Mouse (Mus musculus) MEL (cell line): ENCODE data around the gene Rplp2. TPM values are rescaled to one million over a fixed set of nuclear protein-coding genes. Genes with fewer than 3 reads are reported as not detected.
A peak's percentile ranks its signal among the peaks of the same experiment; 100 is the strongest.

ENCODE experiments used
- DNase-seq: peaks from one replicate; pipeline ENCODE4 v3.0.0; 2011; ENCODE audit warnings: low read depth, low spot score
- H3K27ac ChIP-seq: 2 replicates; pipeline ENCODE4 v1.5.1; 2012; ENCODE audit warnings: low read depth, mild to moderate bottlenecking, control low read depth, low read length, moderate library complexity; ENCODE audit not compliant: control insufficient read depth
- H3K27me3 ChIP-seq, 2 experiments: fragments of 150-350 bp in 1 of 2; sonication (generic) in 1 of 2; 2 replicates each; pipeline ENCODE4 v1.6.1; 2012; ENCODE audit warnings: low read length in 2 of 2, mild to moderate bottlenecking in 2 of 2, improper control_type of control experiment in 1 of 2, moderate library complexity in 1 of 2; ENCODE audit not compliant: insufficient read depth in 2 of 2, control insufficient read depth in 1 of 2
- H3K36me3 ChIP-seq, 2 experiments: 2 replicates each; pipeline ENCODE4 v1.6.1; 2012 to 2014; ENCODE audit warnings: low read length in 2 of 2, improper control_type of control experiment in 1 of 2, inconsistent platforms in 1 of 2, mild to moderate bottlenecking in 1 of 2; ENCODE audit not compliant: insufficient read depth in 2 of 2, control insufficient read depth in 1 of 2
- H3K4me1 ChIP-seq, 2 experiments: fragments of 150-350 bp in 1 of 2; sonication (generic) in 1 of 2; 2 replicates each; pipeline ENCODE4 v1.6.1; 2012; ENCODE audit warnings: low read length in 2 of 2, improper control_type of control experiment in 1 of 2, mild to moderate bottlenecking in 1 of 2; ENCODE audit not compliant: insufficient read depth in 2 of 2, control insufficient read depth in 1 of 2
- H3K4me3 ChIP-seq, 2 experiments: fragments of 150-350 bp in 1 of 2; sonication (generic) in 1 of 2; 2 replicates each; pipeline ENCODE4 v1.5.1; 2012; ENCODE audit warnings: low read depth in 2 of 2, low read length in 2 of 2, mild to moderate bottlenecking in 2 of 2, moderate library complexity in 2 of 2, control low read depth in 1 of 2, improper control_type of control experiment in 1 of 2; ENCODE audit not compliant: control insufficient read depth in 1 of 2, insufficient read depth in 1 of 2
- H3K79me2 ChIP-seq: 2 replicates; pipeline ENCODE4 v1.6.1; 2012; ENCODE audit warnings: mild to moderate bottlenecking, low read length, moderate library complexity; ENCODE audit not compliant: control insufficient read depth, poor library complexity, insufficient read depth
- H3K9ac ChIP-seq: 2 replicates; pipeline ENCODE4 v1.6.1; 2012; ENCODE audit warnings: low read depth, mild to moderate bottlenecking, control low read depth, low read length, moderate library complexity; ENCODE audit not compliant: control insufficient read depth, poor library complexity, severe bottlenecking
- H3K9me3 ChIP-seq: fragments of 150-350 bp; sonication (generic); replicated peaks from 2 replicates; pipeline ENCODE4 v1.6.1; 2012; ENCODE audit warnings: mild to moderate bottlenecking, low read length, improper control_type of control experiment, moderate library complexity; ENCODE audit not compliant: insufficient read depth
- CHD2 ChIP-seq: IDR thresholded peaks from 2 replicates; pipeline ENCODE4 v1.6.1; 2011; ENCODE audit warnings: low read length, improper control_type of control experiment
- CTCF ChIP-seq, 3 experiments: IDR thresholded peaks in 2 of 3; conservative IDR thresholded peaks in 1 of 3; 2 replicates each; pipeline ENCODE4 v1.5.1; 2011 to 2012; ENCODE audit warnings: low read length in 3 of 3, low read depth in 2 of 3, mild to moderate bottlenecking in 2 of 3, improper control_type of control experiment in 1 of 3, inconsistent platforms in 1 of 3, mixed read lengths in 1 of 3, moderate library complexity in 1 of 3; ENCODE audit not compliant: control insufficient read depth in 1 of 3, insufficient read depth in 1 of 3, poor library complexity in 1 of 3, severe bottlenecking in 1 of 3
- E2F4 ChIP-seq: IDR thresholded peaks from 2 replicates; pipeline ENCODE4 v1.6.1; 2011; ENCODE audit warnings: low read depth, low read length, improper control_type of control experiment, borderline replicate concordance
- ELF1 ChIP-seq: IDR thresholded peaks from 2 replicates; pipeline ENCODE4 v1.6.1; 2014; ENCODE audit warnings: low read depth, mild to moderate bottlenecking, inconsistent platforms, low read length, improper control_type of control experiment, moderate library complexity
- HCFC1 ChIP-seq: IDR thresholded peaks from 2 replicates; pipeline ENCODE4 v1.6.1; 2012; ENCODE audit warnings: low read depth, mild to moderate bottlenecking, inconsistent platforms, low read length, improper control_type of control experiment, moderate library complexity
- MAFK ChIP-seq: IDR thresholded peaks from 2 replicates; pipeline ENCODE4 v1.6.1; 2011; ENCODE audit warnings: low read depth, mild to moderate bottlenecking, low read length, improper control_type of control experiment, borderline replicate concordance
- MAX ChIP-seq: IDR thresholded peaks from 2 replicates; pipeline ENCODE4 v1.6.1; 2011; ENCODE audit warnings: low read length, improper control_type of control experiment
- MAZ ChIP-seq: IDR thresholded peaks from 2 replicates; pipeline ENCODE4 v1.6.1; 2012; ENCODE audit warnings: low read depth, mild to moderate bottlenecking, inconsistent platforms, low read length, improper control_type of control experiment
- MEF2A ChIP-seq: IDR thresholded peaks from 2 replicates; pipeline ENCODE4 v1.6.1; 2014; ENCODE audit warnings: low read depth, mild to moderate bottlenecking, inconsistent platforms, low read length, improper control_type of control experiment; ENCODE audit not compliant: poor library complexity, insufficient replicate concordance, severe bottlenecking; ENCODE audit errors: extremely low read depth
- MXI1 ChIP-seq: IDR thresholded peaks from 2 replicates; pipeline ENCODE4 v1.6.1; 2011; ENCODE audit warnings: mild to moderate bottlenecking, low read depth, low read length, improper control_type of control experiment
- MYB ChIP-seq: IDR thresholded peaks from 2 replicates; pipeline ENCODE4 v1.6.1; 2011; ENCODE audit warnings: mild to moderate bottlenecking, low read depth, low read length, improper control_type of control experiment
- MYC ChIP-seq: IDR thresholded peaks from 2 replicates; pipeline ENCODE4 v1.6.1; 2011; ENCODE audit warnings: low read depth, mild to moderate bottlenecking, low read length, improper control_type of control experiment, moderate library complexity
- POLR2AphosphoS5 ChIP-seq: IDR thresholded peaks from 2 replicates; pipeline ENCODE4 v1.6.1; 2012; ENCODE audit warnings: low read depth, borderline replicate concordance, mild to moderate bottlenecking, inconsistent platforms, low read length, moderate library complexity, mixed read lengths
- RAD21 ChIP-seq: IDR thresholded peaks from 2 replicates; pipeline ENCODE4 v1.6.1; 2011; ENCODE audit warnings: mild to moderate bottlenecking, low read depth, low read length, improper control_type of control experiment
- SIN3A ChIP-seq: IDR thresholded peaks from 2 replicates; pipeline ENCODE4 v1.6.1; 2012; ENCODE audit warnings: low read length, improper control_type of control experiment, inconsistent platforms
- SMC3 ChIP-seq: IDR thresholded peaks from 2 replicates; pipeline ENCODE4 v1.6.1; 2011; ENCODE audit warnings: low read depth, low read length, improper control_type of control experiment
- TAL1 ChIP-seq: IDR thresholded peaks from 2 replicates; pipeline ENCODE4 v1.6.1; 2012; ENCODE audit warnings: mild to moderate bottlenecking, inconsistent platforms, low read length, moderate library complexity, mixed read lengths
- TBP ChIP-seq: IDR thresholded peaks from 2 replicates; pipeline ENCODE4 v1.8.0; 2011; ENCODE audit warnings: low read depth, low read length, improper control_type of control experiment
- TCF12 ChIP-seq: IDR thresholded peaks from 2 replicates; pipeline ENCODE4 v1.6.1; 2014; ENCODE audit warnings: low read depth, mild to moderate bottlenecking, inconsistent platforms, low read length, improper control_type of control experiment, moderate library complexity
- USF1 ChIP-seq: IDR thresholded peaks from 2 replicates; pipeline ENCODE4 v1.6.1; 2014; ENCODE audit warnings: low read depth, mild to moderate bottlenecking, inconsistent platforms, low read length, improper control_type of control experiment, moderate library complexity
- ZKSCAN1 ChIP-seq: IDR thresholded peaks from 2 replicates; pipeline ENCODE4 v1.6.1; 2012; ENCODE audit warnings: low read depth, mild to moderate bottlenecking, inconsistent platforms, low read length, improper control_type of control experiment, moderate library complexity
- ZMIZ1 ChIP-seq: IDR thresholded peaks from 2 replicates; pipeline ENCODE4 v1.6.1; 2012; ENCODE audit warnings: low read depth, mild to moderate bottlenecking, inconsistent platforms, low read length, improper control_type of control experiment, moderate library complexity
- ZNF384 ChIP-seq: IDR thresholded peaks from 2 replicates; pipeline ENCODE4 v1.6.1; 2012; ENCODE audit warnings: low read depth, mild to moderate bottlenecking, inconsistent platforms, low read length, improper control_type of control experiment
- polyA plus RNA-seq, 2 experiments: library from polyadenylated mRNA; stranded (reverse) in 1 of 2; unstranded in 1 of 2; fragments of >175 nt in 1 of 2; fragments of >200 nt in 1 of 2; gene quantifications; 2 replicates each; pipeline versions ENCODE4 v1.2.1 to v1.2.4; 2012; ENCODE audit warnings: low replicate concordance in 2 of 2, low read depth in 1 of 2; ENCODE audit not compliant: insufficient read length in 2 of 2, insufficient read depth in 1 of 2, missing spikeins in 1 of 2
- total RNA-seq: library from RNA; depleted of rRNA; stranded (reverse); fragments of 300-350 nt; gene quantifications from 2 replicates; pipeline ENCODE4 v1.2.3, GENCODE M21; 2012

Gene Rplp2
- total and polyA plus RNA-seq, 3 experiments: 3,503 to 3,690 TPM; not detected in 1

DNA sequence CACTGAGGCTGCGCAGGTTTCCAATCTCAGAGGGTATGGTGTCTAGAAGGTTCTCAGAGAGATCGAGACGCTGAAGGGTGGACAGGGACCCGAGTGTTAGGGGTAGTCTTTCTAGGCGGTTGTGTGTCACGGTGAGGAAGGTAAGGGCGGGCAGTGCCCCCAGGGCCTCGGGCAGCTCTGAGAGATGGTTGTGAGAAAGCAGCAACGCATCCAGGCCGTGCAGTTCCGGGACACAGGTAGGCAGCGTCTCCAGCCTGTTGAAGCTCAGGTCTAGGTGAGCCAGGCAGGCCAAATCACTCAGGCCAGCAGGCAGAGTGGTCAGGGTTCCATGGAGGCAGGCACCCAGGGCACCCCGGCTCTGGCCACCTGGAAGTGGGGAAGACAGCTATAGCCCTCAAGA, 5.0 kb upstream of the Rplp2 start:
- Histone ChIP-seq H3K4me3 (no peak overlapping the region), H3K9ac (peak overlapping the region; percentile 83), H3K36me3 (peaks cover 0 to 13% of the 10 kb centered on the region in 2 experiments; a peak in 3 of 4 replicates), H3K79me2 (peaks cover 22% of the 10 kb centered on the region), H3K27me3 (no peaks in the 10 kb centered on the region), H3K27ac (no peak overlapping the region), H3K4me1 (peaks cover 0 to 15% of the 10 kb centered on the region in 2 experiments; a peak in 2 of 4 replicates), H3K9me3 (no peaks in the 10 kb centered on the region)
- no peak for DNase-seq
- TF ChIP-seq E2F4: no peak
- TF ChIP-seq ZKSCAN1: no peak
- no peak for TF ChIP-seq MAFK
- no peak for TF ChIP-seq ZMIZ1
- TF ChIP-seq SIN3A: no peak

GRCm38 (mm10) chr7:141443081-141443821, 3.9 kb upstream of the Rplp2 start:
- Histone ChIP-seq H3K27me3 (no peaks in the 10 kb centered on the region), H3K36me3 (peaks cover 2 to 13% of the 10 kb centered on the region in 2 experiments), H3K4me3 (peak overlapping the region; percentile 62 to 85), H3K79me2 (peaks cover 30% of the 10 kb centered on the region), H3K27ac (peak overlapping the region; percentile 59), H3K4me1 (peaks cover 0 to 15% of the 10 kb centered on the region in 2 experiments; a peak in 2 of 4 replicates), H3K9ac (peak overlapping the region; percentile 83), H3K9me3 (no peaks in the 10 kb centered on the region)
- TF ChIP-seq CTCF (IDR thresholded peaks at IDR 0.05 in 2 of 3, conservative IDR thresholded peaks at IDR 0.05 in 1 of 3; ENCODE audit: control insufficient read depth in 1 of 3, insufficient read depth in 1 of 3, low read depth in 2 of 3, low read length in 3 of 3, poor library complexity in 1 of 3, severe bottlenecking in 1 of 3) (peak; percentile 55 to 65 (median 60)), SMC3 (peak; percentile 32), POLR2AphosphoS5 (no peak), TBP (no peak), RAD21 (peak; percentile 51), USF1 (no peak)
- peak; percentile 84 for DNase-seq

DNA sequence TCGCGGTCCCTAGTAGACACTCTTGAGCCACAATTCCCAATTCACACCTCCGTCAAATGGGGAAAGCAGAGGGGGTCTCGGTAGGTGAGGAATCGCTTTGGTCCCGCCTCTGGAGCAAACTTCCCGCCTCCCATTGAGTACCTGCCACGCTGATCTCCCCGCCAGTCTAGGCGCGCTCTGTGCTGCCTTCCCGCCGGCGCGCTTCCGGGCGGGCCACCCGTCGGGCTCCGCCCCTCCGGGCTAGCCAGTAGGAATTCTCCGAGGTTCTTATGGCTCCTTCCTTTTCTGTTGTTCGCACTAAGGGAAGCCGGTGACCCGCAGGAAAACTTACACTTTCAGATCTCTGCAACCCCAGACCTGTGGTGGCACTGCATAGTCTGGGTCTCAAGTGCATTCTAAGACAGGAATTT, 3.3 kb upstream of the Rplp2 start, which contains the start of gene Pidd1:
TSS of gene Pidd1 (minus strand) at position 198 of the 410 bp plus-strand sequence.
- peak; percentile 91 for DNase-seq
- Histone ChIP-seq H3K79me2 (peaks cover 36% of the 10 kb centered on the region), H3K9me3 (no peaks in the 10 kb centered on the region), H3K9ac (peak within 1 kb of the TSS; percentile 88), H3K27me3 (no peaks in the 10 kb centered on the region), H3K36me3 (peaks cover 8 to 18% of the 10 kb centered on the region in 2 experiments), H3K4me3 (peak within 1 kb of the TSS; percentile 62 to 85), H3K27ac (peak within 1 kb of the TSS; percentile 84), H3K4me1 (peaks cover 0 to 19% of the 10 kb centered on the region in 2 experiments; a peak in 2 of 4 replicates)
- no peak; the same call in 1 of the 2 replicates for TF ChIP-seq MAZ
- TF ChIP-seq TAL1: no peak
- TF ChIP-seq SIN3A: peak; percentile 82
- no peak for TF ChIP-seq ZNF384
- peak; percentile 77 for TF ChIP-seq TBP
- peak; percentile 63 for TF ChIP-seq TCF12
- no peak for TF ChIP-seq MEF2A
- no peak for TF ChIP-seq CHD2
- 0 out of 2 replicates have a peak, but pooled peaks have one; percentile 41 for TF ChIP-seq ZMIZ1
- TF ChIP-seq USF1: no peak
- peak; percentile 76 for TF ChIP-seq HCFC1
- TF ChIP-seq CTCF (IDR thresholded peaks at IDR 0.05 in 2 of 3, conservative IDR thresholded peaks at IDR 0.05 in 1 of 3; ENCODE audit: control insufficient read depth in 1 of 3, insufficient read depth in 1 of 3, low read depth in 2 of 3, low read length in 3 of 3, poor library complexity in 1 of 3, severe bottlenecking in 1 of 3): no peak
- no peak for TF ChIP-seq MYB
- TF ChIP-seq MXI1: peak; percentile 90
- TF ChIP-seq E2F4: peak; percentile 99
- TF ChIP-seq ELF1: peak; percentile 90
- peak; percentile 80 for TF ChIP-seq MAX
- peak; percentile 83; the same call in 1 of the 2 replicates for TF ChIP-seq MYC
- TF ChIP-seq ZKSCAN1: no peak
- no peak for TF ChIP-seq MAFK
